Mouse (Mus musculus) kidney, postnatal 14 days (tissue): ENCODE data around the gene Olfr961.

Experiments used
- DNase-seq: peaks from one replicate; pipeline ENCODE4 v3.0.0; 2022; ENCODE audit warnings: mixed read lengths

Gene Olfr961

DNA sequence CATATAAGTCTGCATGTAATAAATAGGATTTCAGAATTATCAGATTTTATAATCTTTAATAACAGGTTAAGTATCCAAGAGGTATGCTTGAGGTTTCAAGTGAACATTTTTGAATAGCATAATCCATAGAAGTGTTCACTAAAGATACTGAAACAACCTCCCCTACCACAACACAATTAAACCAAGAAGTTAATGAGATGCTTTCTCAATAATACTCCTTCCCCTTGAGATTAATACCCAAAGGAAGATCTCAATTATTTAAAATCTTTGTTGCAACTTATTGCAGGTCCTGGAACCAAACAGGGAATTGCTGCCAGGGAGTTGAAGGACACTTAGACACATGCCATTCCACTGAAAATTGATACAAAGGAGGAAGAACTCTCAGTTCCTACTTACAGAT is at the start of gene Olfr961:
TSS of gene Olfr961 (plus strand) at position 301 of the 400 bp plus-strand sequence.
- DNase-seq = no peak

- DNase-seq = no peak
These were observed 42.2 kb upstream of the Olfr961 start for GRCm38 (mm10) chr9:39602536-39603332.

DNA sequence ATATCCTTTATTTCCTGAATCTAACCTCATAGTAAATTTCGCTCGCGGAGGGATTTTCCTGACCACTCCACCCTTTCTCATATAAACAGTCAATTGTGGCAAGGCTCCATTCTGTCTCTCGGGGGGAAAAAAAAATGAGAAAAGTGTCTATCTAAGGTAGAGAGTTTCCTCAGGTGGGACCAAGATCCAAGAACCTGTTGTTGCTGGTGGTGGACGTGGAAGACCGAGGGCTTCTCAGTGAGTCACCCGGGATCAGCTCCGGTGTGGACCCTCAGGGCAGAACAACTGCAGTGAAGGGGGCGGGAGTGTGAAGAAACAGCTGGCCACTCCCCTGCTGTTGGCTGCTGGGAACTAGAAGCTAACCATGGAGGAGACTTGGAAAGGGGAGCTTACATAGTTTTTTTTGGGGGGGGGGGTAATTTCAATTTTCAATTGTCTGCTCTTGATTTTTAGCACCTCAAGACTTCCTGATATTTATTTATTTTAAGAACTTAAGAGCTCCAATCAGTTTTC is 41.5 kb upstream of the Olfr961 start:
- DNase-seq = no peak

- no peak for DNase-seq
These were observed 40.9 kb upstream of the Olfr961 start, which contains the start of gene AW551984 for GRCm38 (mm10) chr9:39603999-39604453. TSS of gene AW551984 (minus strand) at chr9:39604403.

DNA sequence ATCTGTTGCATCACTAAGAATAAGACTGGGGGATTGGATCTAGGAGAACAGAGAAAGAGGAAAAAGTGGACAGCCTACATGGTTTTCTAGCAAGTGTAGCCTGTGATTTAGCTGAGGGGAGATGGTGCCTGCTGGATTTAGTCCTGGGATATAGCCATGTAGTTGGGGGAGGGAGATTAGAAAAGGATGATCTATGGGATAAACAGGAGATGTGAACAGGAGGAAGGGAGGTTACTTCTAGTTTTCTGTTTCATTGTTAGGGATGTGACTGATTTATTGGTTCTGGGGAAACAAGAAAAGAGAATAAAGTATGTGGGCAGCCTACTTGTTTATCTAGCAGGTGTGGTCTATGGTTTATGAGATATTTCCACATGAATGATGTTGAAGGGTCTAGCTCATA is 36.4 kb upstream of the Olfr961 start:
- no peak for DNase-seq

DNA sequence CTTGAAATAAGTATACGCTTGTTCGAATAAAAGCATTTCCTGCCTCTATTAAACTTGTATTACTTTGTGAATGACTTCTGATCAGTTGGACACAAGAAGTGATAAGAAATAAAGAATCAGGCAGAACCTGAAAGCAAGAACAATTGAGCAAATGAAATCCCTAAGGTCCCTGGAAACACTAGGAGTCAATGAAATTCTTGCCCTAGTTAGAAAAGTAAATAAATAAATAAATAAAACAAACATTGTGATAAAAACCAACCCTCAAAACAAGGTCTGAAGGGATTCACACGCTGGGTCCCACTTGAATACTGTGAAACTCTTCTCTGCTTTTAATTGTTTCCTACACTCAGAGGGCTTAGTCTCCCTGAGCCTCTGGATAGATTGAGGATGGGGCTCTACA is 34.5 kb upstream of the Olfr961 start, which contains the start of gene Olfr148:
TSS of gene Olfr148 (plus strand) at position 301 of the 400 bp plus-strand sequence.
- DNase-seq = no peak

GRCm38 (mm10) chr9:39611953-39612352 is 32.9 kb upstream of the Olfr961 start:
- no peak for DNase-seq

DNA sequence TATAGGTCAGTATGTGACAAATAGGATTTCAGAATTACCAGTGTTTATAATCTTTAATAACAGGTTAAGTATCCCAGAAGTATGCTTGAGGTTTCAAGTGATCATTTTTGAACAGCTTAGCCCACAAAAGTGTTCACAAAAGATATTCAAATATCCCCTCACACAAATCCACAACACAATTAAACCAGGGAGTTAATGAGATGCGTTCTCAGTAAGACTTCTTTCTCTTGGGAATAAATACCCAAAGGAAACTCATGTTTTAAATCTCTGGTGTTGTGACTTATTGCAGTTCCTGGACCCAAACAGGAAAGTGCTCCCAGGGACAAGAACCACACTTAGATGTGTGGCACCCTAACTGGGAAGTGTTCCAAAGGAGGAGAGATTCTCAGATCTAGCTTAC is 23.8 kb upstream of the Olfr961 start, which contains the start of gene Olfr960:
TSS of gene Olfr960 (plus strand) at position 301 of the 400 bp plus-strand sequence.
- DNase-seq = no peak

DNA sequence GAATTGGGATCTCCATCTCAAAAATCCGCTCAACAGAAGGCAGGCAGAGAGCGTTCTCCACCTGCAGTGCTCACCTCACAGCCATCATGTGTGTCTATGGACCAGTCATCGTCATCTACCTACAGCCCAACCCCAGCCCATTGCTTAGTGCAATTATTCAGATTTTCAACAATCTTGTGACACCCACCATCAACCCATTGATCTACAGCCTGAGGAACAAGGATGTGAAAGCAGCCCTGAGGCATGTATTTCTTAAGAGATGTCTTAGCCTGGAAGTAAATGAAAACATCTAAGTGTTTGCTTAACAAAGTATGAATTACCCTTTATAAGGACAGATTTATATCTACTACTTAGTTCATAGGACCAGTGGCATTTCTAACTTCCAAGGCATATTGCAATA is 21.1 kb upstream of the Olfr961 start:
- DNase-seq = no peak

DNA sequence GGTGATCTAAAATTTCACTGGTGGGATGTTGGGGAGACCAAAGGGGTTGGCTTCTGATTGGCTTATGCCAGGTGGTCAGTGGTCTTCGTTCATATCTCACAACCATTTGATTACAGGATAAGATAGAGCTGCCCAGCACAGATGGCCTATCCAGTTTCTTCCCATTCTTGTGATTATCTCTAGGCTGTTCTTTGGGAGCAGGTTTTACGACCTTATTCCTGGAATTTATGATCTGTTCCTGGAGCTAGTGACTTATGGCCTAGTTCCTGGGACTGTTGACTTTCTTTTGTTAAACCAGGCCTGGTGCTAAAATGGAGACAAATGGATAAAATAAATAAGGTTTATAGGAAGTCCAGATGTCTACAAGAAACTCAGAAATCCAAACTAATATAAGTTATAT is 20.2 kb upstream of the Olfr961 start:
- DNase-seq = no peak

- DNase-seq = no peak
These were observed 15.8 kb upstream of the Olfr961 start for GRCm38 (mm10) chr9:39629069-39629468.

DNA sequence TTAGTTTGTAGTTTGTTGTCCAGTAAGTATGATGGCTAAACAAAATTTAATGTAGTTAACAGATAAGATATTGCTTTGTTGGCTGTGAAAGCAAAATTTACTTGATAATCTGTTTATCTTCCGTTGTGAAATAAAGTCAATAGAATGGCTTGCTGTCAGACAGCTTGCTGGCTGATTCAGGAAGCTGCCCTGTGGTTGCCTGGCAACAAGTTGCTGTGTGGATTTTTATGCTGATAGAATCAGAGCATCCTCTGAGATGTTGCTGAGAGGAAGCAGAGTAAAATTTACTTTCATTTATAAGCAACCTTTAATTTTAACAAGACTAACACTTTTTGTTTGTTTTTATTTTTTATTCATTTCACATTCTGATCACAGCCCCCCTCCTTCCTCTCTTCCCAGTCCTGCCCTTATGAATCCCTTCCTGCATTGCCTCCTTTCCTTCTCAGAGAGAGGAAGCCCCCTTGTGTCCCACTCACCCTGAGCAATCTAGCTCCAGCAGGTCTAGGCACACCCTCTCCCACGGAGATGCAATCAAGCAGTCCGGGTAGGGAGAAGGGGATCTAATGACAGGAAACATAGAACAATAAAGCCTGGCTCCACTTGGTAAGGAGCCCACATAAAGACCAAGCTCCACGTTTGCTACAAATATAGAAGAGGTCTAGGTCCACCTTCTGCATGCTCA is 10.8 kb upstream of the Olfr961 start:
- no peak for DNase-seq

DNA sequence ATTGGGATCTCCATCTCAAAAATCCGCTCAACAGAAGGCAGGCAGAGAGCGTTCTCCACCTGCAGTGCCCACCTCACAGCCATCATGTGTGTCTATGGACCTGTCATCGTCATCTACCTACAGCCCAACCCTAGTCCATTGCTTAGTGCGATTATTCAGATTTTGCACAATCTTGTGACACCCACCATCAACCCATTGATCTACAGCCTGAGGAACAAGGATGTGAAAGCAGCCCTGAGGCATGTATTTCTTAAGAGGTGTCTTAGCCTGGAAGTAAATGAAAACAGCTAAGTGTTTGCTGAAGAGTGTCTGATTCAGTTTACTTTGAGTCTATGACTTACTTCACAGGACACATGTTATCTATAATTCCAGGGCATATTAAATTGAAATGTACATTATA is 2.5 kb downstream of the Olfr961 start:
- DNase-seq = no peak

- no peak for DNase-seq
These were observed 10.0 kb downstream of the Olfr961 start for GRCm38 (mm10) chr9:39654756-39655396.

- DNase-seq = no peak
These were observed 22.0 kb downstream of the Olfr961 start, which contains the start of gene Olfr963 for GRCm38 (mm10) chr9:39666905-39667304. TSS of gene Olfr963 (plus strand) at chr9:39667205.

DNA sequence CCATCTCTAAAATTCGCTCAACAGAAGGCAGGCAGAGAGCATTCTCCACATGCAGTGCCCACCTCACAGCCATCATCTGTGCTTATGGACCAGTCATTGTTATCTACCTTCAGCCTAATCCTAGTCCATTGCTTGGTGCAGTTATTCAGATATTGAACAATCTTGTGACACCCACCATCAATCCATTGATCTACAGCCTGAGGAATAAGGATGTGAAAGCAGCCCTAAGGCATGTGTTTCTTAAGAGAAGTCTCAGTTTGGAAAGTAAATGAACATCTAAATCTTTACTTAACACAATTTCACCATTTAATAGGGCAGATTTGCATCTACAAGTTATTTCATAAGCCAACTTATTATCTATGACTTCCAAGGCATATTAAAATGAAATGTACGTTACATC is 24.8 kb downstream of the Olfr961 start:
- no peak for DNase-seq

- no peak for DNase-seq
These were observed 29.9 kb downstream of the Olfr961 start for GRCm38 (mm10) chr9:39674820-39675219.

- DNase-seq = no peak
These were observed 33.7 kb downstream of the Olfr961 start for GRCm38 (mm10) chr9:39678557-39678956.

DNA sequence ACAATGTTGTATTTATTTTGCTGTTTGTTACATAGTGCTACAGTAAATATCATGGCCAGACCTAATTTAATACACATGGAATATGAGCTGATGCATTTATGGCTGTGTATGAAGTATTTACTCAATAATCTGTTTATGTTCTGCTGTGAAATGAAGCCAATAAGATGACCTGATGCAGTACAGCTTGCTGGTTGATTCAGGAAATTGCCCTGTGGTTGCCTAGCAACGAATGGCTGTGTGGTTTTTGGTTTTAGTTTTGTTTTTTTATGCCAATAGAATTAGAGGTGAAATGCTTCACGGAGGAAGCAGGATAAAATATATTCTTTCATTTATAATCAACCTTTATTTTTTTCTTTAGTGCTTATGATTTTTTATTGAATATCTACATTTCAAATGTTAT is 34.4 kb downstream of the Olfr961 start:
- no peak for DNase-seq
